Mouse (Mus musculus) G1E (cell line): ENCODE measurements around the gene Srsf3. TPM values are rescaled to one million over a fixed set of nuclear protein-coding genes. Genes with fewer than 3 reads are reported as not detected.
"Not testable (repeated sequence)": the region's sequence is repeated elsewhere in the genome, so short reads cannot be mapped to it uniquely, and the experiment has no call there.

Experiments
- ATAC-seq: 2 replicates; pipeline ENCODE4 v1.8.0; 2016; ENCODE audit warnings: mild to moderate bottlenecking; ENCODE audit not compliant: insufficient number of reproducible peaks, poor library complexity, low FRiP score, severe bottlenecking; ENCODE audit errors: extremely low read depth
- DNase-seq: peaks from one replicate; pipeline ENCODE4 v3.0.0; 2012; ENCODE audit warnings: low spot score
- H3K27me3 ChIP-seq: 2 replicates; pipeline ENCODE4 v1.6.1; 2012; ENCODE audit warnings: mild to moderate bottlenecking, low read length, inconsistent platforms; ENCODE audit not compliant: insufficient read depth
- H3K36me3 ChIP-seq: replicated peaks from 2 replicates; pipeline ENCODE3; 2012; ENCODE audit warnings: mild to moderate bottlenecking, inconsistent platforms
- H3K4me1 ChIP-seq: 2 replicates; pipeline ENCODE4 v1.6.1; 2012; ENCODE audit warnings: low read depth, low read length, inconsistent platforms, mixed read lengths; ENCODE audit not compliant: insufficient read depth
- H3K4me3 ChIP-seq: 2 replicates; pipeline ENCODE4 v1.5.1; 2012; ENCODE audit warnings: low read depth, mild to moderate bottlenecking, inconsistent platforms, low read length, moderate library complexity, mixed read lengths
- H3K9me3 ChIP-seq: replicated peaks from 2 replicates; pipeline ENCODE4 v1.6.1; 2012; ENCODE audit warnings: inconsistent platforms
- CTCF ChIP-seq: IDR thresholded peaks from 2 replicates; pipeline ENCODE4 v1.5.1; 2012; ENCODE audit warnings: low read depth, low read length, inconsistent platforms, mixed read lengths
- GATA1 ChIP-seq: IDR thresholded peaks from 2 replicates; pipeline ENCODE4 v1.6.1; 2012; ENCODE audit warnings: borderline replicate concordance, low read length, inconsistent platforms, mixed read lengths
- GATA2 ChIP-seq: IDR thresholded peaks from 2 replicates; pipeline ENCODE4 v1.6.1; 2012; ENCODE audit warnings: low read depth, low read length, inconsistent platforms, borderline replicate concordance
- POLR2AphosphoS5 ChIP-seq: IDR thresholded peaks from 2 replicates; pipeline ENCODE4 v1.6.1; 2012; ENCODE audit warnings: low read depth, low read length, inconsistent platforms; ENCODE audit not compliant: insufficient replicate concordance
- TAL1 ChIP-seq: conservative IDR thresholded peaks from 2 replicates; pipeline ENCODE4 v1.6.1; 2012; ENCODE audit warnings: low read depth, low read length, inconsistent platforms, mixed read lengths
- polyA plus RNA-seq: library from polyadenylated mRNA; stranded (reverse); fragments of >175 nt; gene quantifications from 2 replicates; pipeline ENCODE4 v1.2.3, GENCODE M21; 2012
- total RNA-seq, 2 experiments: library from RNA; stranded (forward) in 1 of 2; stranded (reverse) in 1 of 2; fragments of 200-1000 nt in 1 of 2; fragments of >200 nt in 1 of 2; fragmentation: Nextera tagmentation in 1 of 2; gene quantifications; 2 replicates each; pipeline ENCODE4 v1.2.3; 2014 to 2017

The Srsf3 gene
- total and polyA plus RNA-seq, 3 experiments, result 174 to 771 (median 258) TPM

- TF ChIP-seq TAL1 (no peak), POLR2AphosphoS5 (no peak), GATA1 (no peak)
- DNase-seq (no peak), ATAC-seq (no peak)
- no peaks in the 10 kb centered on the region for H3K36me3 ChIP-seq
- no peak overlapping the region for H3K4me3 ChIP-seq
- peaks cover 9% of the 10 kb centered on the region; the same call in 1 of the 2 replicates for H3K27me3 ChIP-seq
- no peaks in the 10 kb centered on the region for H3K9me3 ChIP-seq
- H3K4me1 ChIP-seq, result peaks cover 20% of the 10 kb centered on the region
Observed at GRCm38 (mm10) chr17:29022230-29022819, 10.1 kb upstream of the Srsf3 start.

- no peak for TF ChIP-seq CTCF
- no peak for TF ChIP-seq POLR2AphosphoS5
- TF ChIP-seq TAL1, result no peak
- no peak overlapping the region for H3K4me3 ChIP-seq
- peaks cover 9% of the 10 kb centered on the region; the same call in 1 of the 2 replicates for H3K27me3 ChIP-seq
- ATAC-seq (no peak), DNase-seq (no peak)
- no peaks in the 10 kb centered on the region for H3K36me3 ChIP-seq
- H3K9me3 ChIP-seq, result no peaks in the 10 kb centered on the region
- peaks cover 17% of the 10 kb centered on the region for H3K4me1 ChIP-seq
Observed at GRCm38 (mm10) chr17:29023346-29023745, 9.1 kb upstream of the Srsf3 start.

GRCm38 (mm10) chr17:29024047-29024892 is 8.2 kb upstream of the Srsf3 start:
- no peaks in the 10 kb centered on the region for H3K9me3 ChIP-seq
- ATAC-seq (no peak), DNase-seq (no peak)
- no peaks in the 10 kb centered on the region for H3K36me3 ChIP-seq
- peaks cover 12% of the 10 kb centered on the region for H3K4me1 ChIP-seq
- no peak overlapping the region for H3K4me3 ChIP-seq
- TF ChIP-seq GATA2 (no peak), GATA1 (no peak), POLR2AphosphoS5 (no peak), CTCF (no peak), TAL1 (no peak)
- peaks cover 9% of the 10 kb centered on the region; the same call in 1 of the 2 replicates for H3K27me3 ChIP-seq

- peaks cover 12% of the 10 kb centered on the region for H3K4me1 ChIP-seq
- TF ChIP-seq GATA2 (no peak), CTCF (no peak), GATA1 (no peak), POLR2AphosphoS5 (no peak), TAL1 (no peak)
- no peak for ATAC-seq
Observed at GRCm38 (mm10) chr17:29024896-29025565, 7.4 kb upstream of the Srsf3 start.

GRCm38 (mm10) chr17:29026652-29027356 is 5.6 kb upstream of the Srsf3 start:
- DNase-seq, result no peak
- Histone ChIP-seq H3K36me3 (no peaks in the 10 kb centered on the region), H3K4me3 (no peak overlapping the region), H3K27me3 (peaks cover 9% of the 10 kb centered on the region; the same call in 1 of the 2 replicates), H3K4me1 (peaks cover 23% of the 10 kb centered on the region), H3K9me3 (no peaks in the 10 kb centered on the region)
- no peak for ATAC-seq
- TF ChIP-seq CTCF, result no peak

More at GRCm38 (mm10) chr17:29024896-29025565, 7.4 kb upstream of the Srsf3 start:
- no peaks in the 10 kb centered on the region for H3K36me3 ChIP-seq
- peaks cover 9% of the 10 kb centered on the region; the same call in 1 of the 2 replicates for H3K27me3 ChIP-seq
- no peak for DNase-seq
- no peaks in the 10 kb centered on the region for H3K9me3 ChIP-seq
- no peak overlapping the region for H3K4me3 ChIP-seq

- TF ChIP-seq GATA1 (no peak), GATA2 (no peak)
- Histone ChIP-seq H3K9me3 (no peaks in the 10 kb centered on the region), H3K36me3 (peaks cover 11% of the 10 kb centered on the region), H3K4me1 (peaks cover 14% of the 10 kb centered on the region), H3K4me3 (no peak overlapping the region), H3K27me3 (peaks cover 4% of the 10 kb centered on the region; the same call in 1 of the 2 replicates)
- ATAC-seq, result no peak
- no peak for DNase-seq
Observed at GRCm38 (mm10) chr17:29030321-29031034, 1.9 kb upstream of the Srsf3 start.

GRCm38 (mm10) chr17:29031085-29031711 is 1.2 kb upstream of the Srsf3 start:
- H3K4me3 ChIP-seq, result peak overlapping the region; percentile 81; the same call in 1 of the 2 replicates
- H3K9me3 ChIP-seq, H3K27me3 ChIP-seq, ATAC-seq, DNase-seq: not testable (repeated sequence)
- H3K4me1 ChIP-seq, result peaks cover 14% of the 10 kb centered on the region
- H3K36me3 ChIP-seq, result peaks cover 14% of the 10 kb centered on the region
